Mouse (Mus musculus): ENCODE results near the gene Prdm12.

Gene Prdm12

DNA sequence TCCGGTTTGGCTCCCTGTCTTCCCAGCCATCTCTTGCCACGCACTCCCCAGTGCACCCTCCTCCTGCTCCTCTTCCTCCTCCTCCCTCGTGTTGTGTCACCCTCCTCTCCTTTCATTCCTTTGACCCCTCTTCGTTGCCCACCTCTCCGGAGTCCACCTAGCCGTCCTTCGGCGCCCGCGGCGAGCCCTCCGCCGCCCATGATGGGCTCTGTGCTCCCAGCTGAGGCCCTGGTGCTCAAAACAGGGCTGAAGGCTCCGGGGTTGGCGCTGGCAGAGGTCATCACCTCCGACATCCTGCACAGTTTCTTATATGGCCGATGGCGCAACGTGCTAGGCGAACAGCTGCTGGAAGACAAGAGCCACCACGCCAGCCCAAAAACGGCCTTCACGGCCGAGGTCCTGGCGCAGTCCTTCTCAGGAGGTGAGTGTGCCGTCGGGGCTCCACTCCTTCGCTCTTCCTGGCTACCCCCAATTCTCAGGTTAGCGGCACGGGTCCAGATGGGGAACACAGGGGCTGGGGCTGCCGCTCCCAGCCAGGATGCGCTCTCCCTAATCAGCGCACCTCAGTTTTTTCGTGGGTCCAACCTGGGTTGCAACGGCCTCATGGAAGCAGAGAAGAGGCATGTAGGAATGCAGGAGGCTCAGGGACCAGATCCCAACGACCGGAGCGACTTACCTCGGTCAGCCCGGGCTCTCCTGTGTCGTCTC is at the start of gene Prdm12:
Gene Prdm12, plus strand, starts transcription at position 137 of the 708 bp plus-strand sequence.
- in situ Hi-C loops (cut with MboI, MseI): loop anchor here (10.0 kb wide), 2 partner anchors 155 to 695 kb away; no protein-coding TSS in a partner anchor

- in situ Hi-C loops (cut with MboI, MseI): no loop called here
Observed at GRCm38 (mm10) chr2:31591799-31592484, 47.9 kb upstream of the Prdm12 start.

- in situ Hi-C loops (cut with MboI, MseI): no loop called here
Observed at GRCm38 (mm10) chr2:31607555-31607954, 32.3 kb upstream of the Prdm12 start.

GRCm38 (mm10) chr2:31609859-31610261 is 30.0 kb upstream of the Prdm12 start:
- in situ Hi-C loops (cut with MboI, MseI): no loop called here

DNA sequence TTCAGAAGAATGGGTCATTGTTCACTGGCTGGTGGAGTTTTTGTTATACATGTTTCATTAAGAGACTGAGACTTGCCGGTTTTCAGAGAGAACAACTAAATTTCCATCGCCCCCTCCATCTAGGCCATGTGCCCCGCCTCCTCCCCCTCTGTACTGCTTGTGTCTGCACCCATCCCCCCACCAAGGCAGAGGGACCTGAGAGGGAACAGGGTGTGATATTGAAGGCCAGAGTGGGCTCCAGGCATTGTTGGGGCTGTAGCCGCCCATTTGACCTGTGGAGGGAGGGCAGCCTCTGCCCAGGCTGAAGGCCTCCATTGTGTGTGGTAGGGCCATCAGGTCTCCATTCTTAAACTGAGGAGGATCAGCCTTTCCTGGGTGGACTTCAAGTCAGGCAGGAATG is 28.9 kb upstream of the Prdm12 start:
- in situ Hi-C loops (cut with MboI, MseI): no loop called here

- in situ Hi-C loops (cut with MboI, MseI): no loop called here
Observed at GRCm38 (mm10) chr2:31611400-31611799, 28.4 kb upstream of the Prdm12 start.

- in situ Hi-C loops (cut with MboI, MseI): no loop called here
Observed at GRCm38 (mm10) chr2:31612627-31613026, 27.2 kb upstream of the Prdm12 start.

DNA sequence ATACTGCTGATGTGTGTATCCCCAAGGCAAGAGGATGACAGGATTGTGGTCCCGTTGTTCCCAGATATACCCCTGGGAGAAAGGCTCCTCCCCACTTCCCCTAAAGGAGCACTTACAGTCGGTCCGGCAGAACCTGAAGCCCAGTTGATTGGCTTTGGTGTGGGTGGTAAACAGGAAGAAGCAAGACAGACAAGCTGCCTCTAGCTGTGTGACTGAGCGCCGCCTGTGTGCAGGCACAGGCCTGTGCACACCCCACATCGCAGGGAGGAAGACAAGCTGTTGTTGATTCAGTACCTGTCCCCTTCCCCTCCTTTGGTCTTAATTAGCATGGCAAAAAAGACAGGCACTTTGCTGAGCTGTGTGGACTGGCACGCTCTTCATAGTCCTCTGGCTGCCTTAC is 26.1 kb upstream of the Prdm12 start:
- in situ Hi-C loops (cut with MboI, MseI): no loop called here

GRCm38 (mm10) chr2:31618484-31619161 is 21.2 kb upstream of the Prdm12 start:
- in situ Hi-C loops (cut with MboI, MseI): no loop called here

- in situ Hi-C loops (cut with MboI, MseI): no loop called here
Observed at GRCm38 (mm10) chr2:31619208-31619607, 20.6 kb upstream of the Prdm12 start.

DNA sequence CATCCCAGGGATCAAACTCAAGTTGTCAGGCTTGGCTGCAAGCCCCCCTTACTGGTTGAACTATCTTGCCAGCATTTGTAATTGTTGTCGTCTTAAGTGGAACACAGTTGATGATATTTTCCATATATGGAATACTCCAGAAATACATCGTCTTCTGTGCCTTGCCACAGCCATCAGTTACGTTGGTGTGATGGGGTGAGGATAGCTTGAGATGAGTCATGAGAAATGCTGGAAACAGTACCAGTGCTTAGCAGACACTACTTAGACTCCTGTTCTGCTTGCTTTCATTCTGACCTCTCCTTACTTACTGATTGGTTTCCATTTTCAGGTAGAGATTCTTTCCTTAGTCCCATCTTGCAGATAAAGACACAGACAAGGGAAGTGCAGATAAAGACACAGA is 6.3 kb upstream of the Prdm12 start:
- in situ Hi-C loops (cut with MboI, MseI): no loop called here

DNA sequence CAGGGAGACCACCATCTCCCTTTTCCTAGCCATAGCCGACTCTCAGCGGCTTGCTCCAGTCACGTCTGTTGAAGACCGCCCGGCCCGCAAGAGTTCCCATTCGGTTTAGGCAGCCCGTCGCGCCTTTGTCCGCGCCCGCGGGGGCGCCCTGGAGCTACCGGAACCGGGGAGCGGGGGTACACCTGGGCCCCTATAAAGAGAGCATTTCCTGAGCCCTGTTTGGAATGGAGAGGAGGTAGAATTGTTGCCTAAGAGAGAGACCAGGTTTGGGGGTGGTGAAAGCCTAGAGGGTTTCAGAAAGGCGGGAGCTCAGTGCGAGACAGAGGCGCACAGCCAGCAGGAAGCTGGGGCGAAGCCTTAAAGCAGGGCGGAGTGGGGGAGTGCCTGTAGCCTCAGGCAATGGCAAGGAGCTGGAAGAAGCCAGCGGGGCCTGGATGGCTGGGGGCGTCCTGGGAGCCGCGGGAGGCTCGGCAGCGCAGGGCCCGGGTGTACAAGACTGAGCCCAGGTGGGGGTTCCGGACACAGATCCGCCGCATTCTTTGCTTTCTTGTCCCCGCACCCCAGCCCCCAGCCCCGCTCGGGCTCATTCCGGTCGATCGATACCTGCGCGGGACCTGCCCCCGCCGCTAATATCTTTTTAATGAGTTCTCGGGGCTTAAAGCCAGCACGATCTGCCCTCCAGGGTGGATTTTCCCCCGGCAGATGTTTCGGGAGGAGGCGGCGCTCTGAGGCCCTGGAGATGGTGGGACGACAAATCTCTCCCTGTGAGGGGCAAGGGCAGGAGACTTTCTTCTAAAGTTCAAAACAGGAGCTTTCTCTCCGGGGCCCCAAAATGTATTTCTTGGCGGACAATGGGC is 4.3 kb upstream of the Prdm12 start:
- in situ Hi-C loops (cut with MboI, MseI): no loop called here

DNA sequence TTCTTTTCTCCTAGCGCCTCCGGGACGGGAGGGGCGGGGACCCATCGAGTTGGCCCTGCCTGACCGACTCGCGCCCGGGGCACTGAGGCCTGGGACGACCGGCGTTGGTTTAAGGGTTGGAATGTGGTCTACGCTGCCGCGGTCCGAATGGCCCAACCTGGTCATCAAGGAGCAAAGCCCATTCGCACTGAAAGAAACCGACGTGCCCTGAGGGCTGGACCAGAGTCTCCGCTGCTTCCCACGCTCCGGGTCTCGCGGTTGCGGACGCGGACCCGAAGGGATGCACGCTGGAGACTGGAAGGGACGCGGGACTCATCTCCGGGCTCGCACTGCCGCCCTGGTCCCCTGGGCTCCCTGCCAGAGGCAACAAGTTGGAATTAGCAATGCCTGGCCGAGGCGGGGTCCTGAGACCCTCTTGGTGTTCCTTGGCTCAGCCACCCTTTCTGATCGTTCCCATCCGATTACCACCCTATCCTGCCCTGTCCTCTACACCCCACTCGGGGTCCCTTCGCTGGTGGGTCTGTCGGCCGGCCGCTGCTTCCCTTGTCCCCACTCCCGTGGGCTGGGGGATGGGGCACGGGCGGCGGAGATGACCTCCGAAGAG is 3.6 kb upstream of the Prdm12 start:
- in situ Hi-C loops (cut with MboI, MseI): no loop called here

DNA sequence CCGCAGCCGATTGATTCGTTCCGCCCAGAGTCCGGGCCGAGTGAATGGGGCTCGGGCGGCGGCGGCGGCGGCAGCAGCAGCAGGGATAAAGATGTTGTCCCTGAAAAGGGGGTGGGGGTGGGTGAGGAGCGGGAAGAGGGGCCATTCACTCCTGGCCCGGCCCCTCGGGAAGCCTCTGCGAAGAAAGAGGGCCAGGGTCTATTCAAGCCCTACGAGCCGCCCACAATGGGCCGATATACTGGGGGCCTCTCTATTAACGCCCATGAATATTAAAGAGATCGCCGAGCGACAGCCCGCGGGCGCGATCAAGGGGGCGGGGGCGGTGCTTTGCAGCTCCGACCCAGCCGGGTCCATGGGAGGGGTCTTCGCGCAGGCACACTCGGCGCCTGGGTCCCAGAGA is 3.1 kb upstream of the Prdm12 start:
- in situ Hi-C loops (cut with MboI, MseI): no loop called here

- in situ Hi-C loops (cut with MboI, MseI): no loop called here
Observed at GRCm38 (mm10) chr2:31637311-31637710, 2.5 kb upstream of the Prdm12 start.

DNA sequence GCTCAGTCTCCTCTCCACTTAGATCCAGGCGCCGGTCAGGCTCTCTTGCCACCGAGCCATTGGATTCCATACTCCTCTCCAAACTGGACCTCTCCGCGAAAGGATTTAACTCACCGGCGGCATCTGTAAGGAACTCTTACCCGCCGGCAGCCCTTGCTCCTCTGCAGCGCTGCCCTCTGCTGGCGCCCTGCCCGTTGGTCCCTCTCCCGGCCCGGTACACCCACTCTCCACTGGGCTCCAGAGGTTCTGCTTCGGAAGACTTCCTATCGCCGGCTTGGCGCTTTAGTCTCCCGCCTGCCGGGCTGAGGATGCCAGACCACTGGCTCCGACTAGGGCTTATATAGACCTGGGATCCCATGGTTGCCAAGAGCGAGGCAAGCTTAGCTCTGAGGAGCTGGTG is 2.0 kb upstream of the Prdm12 start:
- in situ Hi-C loops (cut with MboI, MseI): no loop called here

DNA sequence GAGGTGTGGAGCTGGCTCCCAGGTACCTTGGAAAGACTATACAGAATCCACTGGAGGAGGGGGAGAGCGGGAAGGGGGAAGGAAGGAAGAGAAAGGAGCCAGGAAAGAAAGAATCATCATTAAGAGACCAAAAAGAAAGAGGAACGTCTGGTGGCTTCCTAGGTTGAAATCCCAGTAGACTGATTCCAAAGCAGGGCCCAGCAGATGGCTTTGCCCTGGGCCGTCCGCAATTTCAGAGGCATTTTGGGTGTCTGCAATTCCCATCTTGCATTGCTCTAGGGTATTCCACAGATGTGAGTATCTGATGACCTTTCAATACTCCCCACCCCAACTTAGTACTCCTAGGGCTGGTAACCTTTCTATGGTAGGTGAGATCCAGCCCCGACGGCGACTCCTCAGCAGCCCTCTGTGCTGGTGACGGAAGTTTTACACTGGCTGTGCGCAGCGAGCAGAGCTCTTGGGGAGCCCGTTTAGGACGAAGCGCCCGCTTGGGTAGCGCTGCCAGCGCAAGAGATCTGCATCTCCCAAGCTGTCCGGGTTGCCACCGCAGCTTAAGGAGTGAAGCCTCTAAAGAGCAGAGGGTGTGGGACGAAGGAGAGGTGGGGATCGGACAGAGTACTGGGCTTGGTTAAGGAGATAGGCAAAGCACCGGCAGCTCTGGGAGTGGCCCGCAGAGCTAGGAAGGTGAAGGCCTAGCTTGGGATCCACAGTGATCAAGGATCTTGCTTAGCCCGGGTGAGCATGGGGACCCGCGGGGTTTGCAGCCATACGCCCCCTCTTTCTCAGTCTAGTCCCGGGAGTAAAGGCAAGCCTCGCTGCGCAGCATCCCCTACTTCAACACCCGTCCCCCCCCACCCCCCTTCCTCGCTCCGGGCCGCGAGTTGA is 1.0 kb upstream of the Prdm12 start:
- in situ Hi-C loops (cut with MboI, MseI): no loop called here

DNA sequence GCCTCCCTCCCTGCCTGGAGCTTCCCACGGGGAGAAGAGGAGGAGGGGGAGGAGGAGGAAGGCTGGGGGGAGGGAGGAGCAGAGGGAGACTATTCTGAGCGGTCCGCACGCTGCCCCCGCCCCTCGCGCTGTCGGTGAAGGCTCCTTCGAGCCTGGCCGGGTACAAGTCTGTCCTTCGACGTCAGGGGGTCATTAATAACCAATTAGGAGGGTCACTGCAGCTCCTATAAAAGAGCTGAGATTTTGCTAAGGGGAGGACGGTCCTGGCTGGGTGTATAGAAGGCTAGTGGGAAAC is 424 bp upstream of the Prdm12 start:
- in situ Hi-C loops (cut with MboI, MseI): no loop called here

DNA sequence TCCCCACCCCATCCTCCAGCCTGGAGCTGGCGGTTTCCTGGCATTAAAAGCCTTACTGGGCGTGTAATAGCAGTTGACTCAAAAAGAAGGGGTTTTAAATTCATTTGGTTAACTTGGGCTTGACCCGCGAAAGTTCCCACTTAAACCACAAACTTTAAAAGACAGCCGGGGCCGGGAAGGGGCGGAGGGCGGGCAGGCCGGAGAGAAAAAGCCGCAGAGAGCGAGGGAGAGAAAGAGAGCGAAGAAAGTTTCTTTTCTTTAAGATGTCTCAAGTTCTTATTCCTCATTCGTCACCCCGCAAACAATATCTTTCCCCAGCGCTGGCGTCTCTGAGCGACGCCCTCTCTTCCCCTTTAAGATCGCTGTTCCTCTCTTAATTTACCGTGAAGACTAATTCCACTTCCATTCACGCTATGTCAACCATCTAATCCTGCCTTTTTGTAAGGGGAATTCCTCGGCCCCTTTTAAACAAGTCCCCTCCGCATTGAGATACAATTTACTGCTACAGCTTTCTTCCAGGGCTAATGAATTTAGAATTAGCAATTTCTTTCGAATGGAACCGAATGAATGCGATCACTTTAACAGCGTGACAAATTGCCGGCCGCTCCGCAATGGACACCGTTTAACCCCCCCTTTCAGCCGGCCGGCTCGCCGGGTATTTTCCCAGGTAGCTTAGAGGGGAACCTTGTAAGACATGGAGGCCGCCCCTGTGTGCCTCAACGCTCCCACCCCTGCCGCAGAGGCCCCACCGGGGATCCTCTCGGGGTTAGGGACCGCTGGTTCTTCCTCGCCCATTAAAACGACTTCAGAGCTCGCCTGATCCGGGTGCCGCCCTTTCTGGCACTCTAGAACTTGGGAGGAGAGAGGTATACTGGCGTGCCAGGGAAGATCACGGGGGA is 1.0 kb downstream of the Prdm12 start:
- in situ Hi-C loops (cut with MboI, MseI): loop anchor here (10.0 kb wide), 2 partner anchors 156 to 694 kb away; no protein-coding TSS in a partner anchor

Data from T-helper 17 cell (primary cell).